Mouse (Mus musculus): Measurements from ENCODE around the gene Lst1.

- no peak for TF ChIP-seq CTCF (IDR thresholded peaks at IDR 0.05; ENCODE audit: low read depth)
- TF ChIP-seq EP300 (IDR thresholded peaks at IDR 0.05; ENCODE audit: low read depth), result no peak
Measured at GRCm38 (mm10) chr17:35236996-35237395, 48.8 kb upstream of the Lst1 start.

Measured in liver, embryonic 14.5 days (tissue).